Mouse (Mus musculus): ENCODE data around the gene Rbm12. TPM values are rescaled to one million over a fixed set of nuclear protein-coding genes. Genes with fewer than 3 reads are reported as not detected.
"Not testable (repeated sequence)": the region's sequence is repeated elsewhere in the genome, so short reads cannot be mapped to it uniquely, and the experiment has no call there.

Gene Rbm12
- 10 to 100 TPM; 22.1 to 29.7 TPM for total RNA-seq (2021)
- long read RNA-seq, experiment 1, full-length matches to known transcripts: 10 of 17 reads
- long read RNA-seq, experiment 1, partial matches to known transcripts: 0 of 17 reads
- long read RNA-seq, experiment 1, other reads (novel, unspliced or antisense): 7 of 17 reads
- long read RNA-seq, experiment 2, full-length matches to known transcripts: 7 of 17 reads
- long read RNA-seq, experiment 2, partial matches to known transcripts: 0 of 17 reads
- long read RNA-seq, experiment 2, other reads (novel, unspliced or antisense): 10 of 17 reads

GRCm38 (mm10) chr2:156111358-156112079 is at the start of gene Rbm12, which contains the start of gene Cpne1:
TSS of gene Rbm12 (minus strand) at chr2:156111978.
TSS of gene Cpne1 (minus strand) at chr2:156111965.
- DNase-seq (ENCODE audit: low spot score in 2 of 2): peak; percentile 93 to 94

- no peak for DNase-seq (ENCODE audit: low spot score in 2 of 2)
Observed at GRCm38 (mm10) chr2:156151538-156151937, 39.8 kb upstream of the Rbm12 start.

- DNase-seq (ENCODE audit: low spot score in 2 of 2): no peak
Observed at GRCm38 (mm10) chr2:156147316-156147915, 35.6 kb upstream of the Rbm12 start.

- DNase-seq (ENCODE audit: low spot score in 2 of 2): no peak
Observed at GRCm38 (mm10) chr2:156146272-156146989, 34.7 kb upstream of the Rbm12 start.

GRCm38 (mm10) chr2:156145486-156146130 is 33.8 kb upstream of the Rbm12 start:
- no peak for DNase-seq (ENCODE audit: low spot score in 2 of 2)

- DNase-seq (ENCODE audit: low spot score in 2 of 2): peak; percentile 88 to 90
Observed at GRCm38 (mm10) chr2:156143953-156144724, 32.4 kb upstream of the Rbm12 start, which contains the start of the genes Romo1 and Nfs1. TSS of gene Romo1 (plus strand) at chr2:156144039. TSS of gene Nfs1 (minus strand) at chr2:156144186.

- no peak for DNase-seq (ENCODE audit: low spot score in 2 of 2)
Observed at GRCm38 (mm10) chr2:156143367-156143766, 31.6 kb upstream of the Rbm12 start.

- no peak for DNase-seq (ENCODE audit: low spot score in 2 of 2)
Observed at GRCm38 (mm10) chr2:156142820-156143219, 31.0 kb upstream of the Rbm12 start.

- DNase-seq (ENCODE audit: low spot score in 2 of 2): no peak
Observed at GRCm38 (mm10) chr2:156135695-156136094, 23.9 kb upstream of the Rbm12 start.

- DNase-seq (ENCODE audit: low spot score in 2 of 2): no peak
Observed at GRCm38 (mm10) chr2:156134161-156134560, 22.4 kb upstream of the Rbm12 start.

GRCm38 (mm10) chr2:156126992-156127391 is 15.2 kb upstream of the Rbm12 start, which contains the start of gene Gm28036:
TSS of gene Gm28036 (minus strand) at chr2:156127092.
- no peak for DNase-seq (ENCODE audit: low spot score in 2 of 2)

- no peak for DNase-seq (ENCODE audit: low spot score in 2 of 2)
Observed at GRCm38 (mm10) chr2:156123731-156124130, 12.0 kb upstream of the Rbm12 start.

- DNase-seq (ENCODE audit: low spot score in 2 of 2): no peak
Observed at GRCm38 (mm10) chr2:156119566-156119965, 7.8 kb upstream of the Rbm12 start.

GRCm38 (mm10) chr2:156112080-156112423 is 274 bp upstream of the Rbm12 start:
- not testable (repeated sequence) for DNase-seq (ENCODE audit: low spot score in 2 of 2)

GRCm38 (mm10) chr2:156110627-156111357 is 986 bp downstream of the Rbm12 start:
- peak in 1 of 2 experiments; percentile 14 for DNase-seq (ENCODE audit: low spot score in 2 of 2)

GRCm38 (mm10) chr2:156091926-156092325 is 19.9 kb downstream of the Rbm12 start:
- DNase-seq (ENCODE audit: low spot score in 2 of 2): no peak

GRCm38 (mm10) chr2:156089799-156090198 is 22.0 kb downstream of the Rbm12 start:
- DNase-seq (ENCODE audit: low spot score in 2 of 2): no peak

GRCm38 (mm10) chr2:156087391-156088110 is 24.2 kb downstream of the Rbm12 start:
- no peak for DNase-seq (ENCODE audit: low spot score in 2 of 2)

- DNase-seq (ENCODE audit: low spot score in 2 of 2): no peak
Observed at GRCm38 (mm10) chr2:156084541-156084940, 27.2 kb downstream of the Rbm12 start.

Data from adrenal gland, adult 18-20 months (tissue).